Mouse (Mus musculus) left cerebral cortex, adult 18-20 months (tissue): ENCODE measurements around the gene Scd2. TPM values are rescaled to one million over a fixed set of nuclear protein-coding genes. Genes with fewer than 3 reads are reported as not detected.
"Not testable (repeated sequence)": the region's sequence is repeated elsewhere in the genome, so short reads cannot be mapped to it uniquely, and the experiment has no call there.

Experiments
- DNase-seq, 2 experiments: peaks; one replicate each; pipeline ENCODE4 v3.0.0; 2021 to 2022; ENCODE audit warnings: low spot score in 2 of 2, mixed read lengths in 1 of 2
- total RNA-seq, 2 experiments: library from RNA; stranded (reverse); gene quantifications; 2 replicates each; pipeline ENCODE4 v1.2.3; 2021

Gene Scd2
- total RNA-seq, 2 experiments from 2014 or later, result 581 to 588 TPM

GRCm38 (mm10) chr19:44295741-44296140, 2.3 kb downstream of the Scd2 start:
- peak; percentile 88 to 93 for DNase-seq

- no peak for DNase-seq
Measured at GRCm38 (mm10) chr19:44296186-44296585, 2.7 kb downstream of the Scd2 start.

GRCm38 (mm10) chr19:44297068-44297760, 3.7 kb downstream of the Scd2 start:
- DNase-seq, result no peak

GRCm38 (mm10) chr19:44297862-44298261, 4.4 kb downstream of the Scd2 start:
- no peak for DNase-seq

- no peak for DNase-seq
Measured at GRCm38 (mm10) chr19:44299078-44299477, 5.6 kb downstream of the Scd2 start.

GRCm38 (mm10) chr19:44299902-44300301, 6.4 kb downstream of the Scd2 start:
- no peak for DNase-seq

GRCm38 (mm10) chr19:44300520-44300919, 7.0 kb downstream of the Scd2 start:
- DNase-seq, result no peak

- no peak for DNase-seq
Measured at GRCm38 (mm10) chr19:44301176-44301575, 7.7 kb downstream of the Scd2 start.

GRCm38 (mm10) chr19:44301671-44302305, 8.3 kb downstream of the Scd2 start:
- DNase-seq, result no peak

GRCm38 (mm10) chr19:44302901-44303300, 9.4 kb downstream of the Scd2 start:
- DNase-seq, result no peak

- DNase-seq, result no peak
Measured at GRCm38 (mm10) chr19:44303502-44303901, 10.0 kb downstream of the Scd2 start.

- DNase-seq, result no peak
Measured at GRCm38 (mm10) chr19:44304419-44304818, 10.9 kb downstream of the Scd2 start.

- DNase-seq, result no peak
Measured at GRCm38 (mm10) chr19:44304851-44305510, 11.5 kb downstream of the Scd2 start.

- no peak for DNase-seq
Measured at GRCm38 (mm10) chr19:44305701-44306100, 12.2 kb downstream of the Scd2 start.

GRCm38 (mm10) chr19:44306171-44306570, 12.7 kb downstream of the Scd2 start:
- DNase-seq, result no peak

GRCm38 (mm10) chr19:44307101-44307914, 13.8 kb downstream of the Scd2 start:
- no peak for DNase-seq

- DNase-seq, result no peak
Measured at GRCm38 (mm10) chr19:44307915-44308470, 14.5 kb downstream of the Scd2 start.

- DNase-seq, result no peak
Measured at GRCm38 (mm10) chr19:44308611-44309246, 15.3 kb downstream of the Scd2 start.

- no peak for DNase-seq
Measured at GRCm38 (mm10) chr19:44309351-44310154, 16.1 kb downstream of the Scd2 start.

GRCm38 (mm10) chr19:44310155-44310575, 16.7 kb downstream of the Scd2 start:
- DNase-seq, result not testable (repeated sequence)
